Mouse (Mus musculus) embryonic facial prominence, embryonic 11.5 days (tissue): Measurements from ENCODE around the gene Serhl. TPM values are rescaled to one million over a fixed set of nuclear protein-coding genes. Genes with fewer than 3 reads are reported as not detected.

Experiments used
- ATAC-seq: fragments of 200-750 bp; cut with Nextera tagmentation; replicated peaks from 2 replicates; pipeline ENCODE4 v1.8.0; 2017; ENCODE audit warnings: low read depth; ENCODE audit not compliant: insufficient number of reproducible peaks, low FRiP score, low TSS enrichment
- DNase-seq: peaks from one replicate; pipeline ENCODE4 v3.0.0-alpha.2; 2015; ENCODE audit warnings: low spot score
- H3K27ac ChIP-seq: fragments of 300-500 bp; sonication (generic); replicated peaks from 2 replicates; pipeline ENCODE4 v1.5.1; 2014; ENCODE audit warnings: mild to moderate bottlenecking, low read depth, low read length, control low read depth
- H3K27me3 ChIP-seq: fragments of 300-500 bp; sonication (generic); 2 replicates; pipeline ENCODE4 v1.6.1; 2014; ENCODE audit warnings: mild to moderate bottlenecking, low read length, moderate library complexity, mixed read lengths; ENCODE audit not compliant: control insufficient read depth, insufficient read depth
- H3K36me3 ChIP-seq: fragments of 300-500 bp; sonication (generic); replicated peaks from 2 replicates; pipeline ENCODE4 v1.6.1; 2014; ENCODE audit warnings: low read depth, mild to moderate bottlenecking, low read length, moderate library complexity, mixed read lengths; ENCODE audit not compliant: control insufficient read depth, insufficient read depth
- H3K4me1 ChIP-seq: fragments of 300-500 bp; sonication (generic); 2 replicates; pipeline ENCODE4 v1.6.1; 2014; ENCODE audit warnings: low read length, mixed read lengths; ENCODE audit not compliant: control insufficient read depth, insufficient read depth
- H3K4me2 ChIP-seq: fragments of 300-500 bp; sonication (generic); 2 replicates; pipeline ENCODE4 v1.6.1; 2014; ENCODE audit warnings: low read depth, mild to moderate bottlenecking, control low read depth, low read length, moderate library complexity
- H3K4me3 ChIP-seq: fragments of 300-500 bp; sonication (generic); 2 replicates; pipeline ENCODE4 v1.5.1; 2014; ENCODE audit warnings: low read depth, low read length, control low read depth
- H3K9ac ChIP-seq: fragments of 300-500 bp; sonication (generic); replicated peaks from 2 replicates; pipeline ENCODE4 v1.6.1; 2014; ENCODE audit warnings: mild to moderate bottlenecking, control low read depth, low read length
- H3K9me3 ChIP-seq: fragments of 300-500 bp; sonication (generic); replicated peaks from 2 replicates; pipeline ENCODE4 v1.6.1; 2016; ENCODE audit warnings: mild to moderate bottlenecking, low read length, inconsistent platforms, mixed read lengths; ENCODE audit not compliant: control insufficient read depth
- WGBS: fragments of 180-500 bp; shearing (Covaris S2); extraction: QIAGEN DNeasy Blood & Tissue Kit; methylation state at CpG from one replicate; pipeline ENCODE4 v1.1.7; 2014; 5-methylcytosine and 5-hydroxymethylcytosine counted together
- polyA plus RNA-seq: library from polyadenylated mRNA; unstranded; fragments of >200 nt; fragmentation: Nextera tagmentation; extraction: Ambion mirVana; gene quantifications from 2 replicates; pipeline ENCODE4 v1.2.1, GENCODE M21; 2014

The Serhl gene
- polyA plus RNA-seq, 1 experiment from 2014 or later = 43.5 TPM

- Histone ChIP-seq H3K9ac (no peak overlapping the region; the same call in 1 of the 2 replicates), H3K27ac (no peak overlapping the region)
Observed at GRCm38 (mm10) chr15:83161062-83161748, 71.9 kb downstream of the Serhl start.

GRCm38 (mm10) chr15:83162001-83162400, 72.7 kb downstream of the Serhl start:
- ATAC-seq = no peak
- H3K9me3 ChIP-seq = no peaks in the 10 kb centered on the region
- no peaks in the 10 kb centered on the region for H3K27me3 ChIP-seq
- no peak overlapping the region for H3K4me3 ChIP-seq
- no peak overlapping the region for H3K4me2 ChIP-seq
- no peak for DNase-seq
- H3K9ac ChIP-seq = no peak overlapping the region
- 89% methylated on average over 4 of the region's 4 CpGs for whole genome bisulfite sequencing
- no peaks in the 10 kb centered on the region for H3K4me1 ChIP-seq
- no peak overlapping the region for H3K27ac ChIP-seq
- H3K36me3 ChIP-seq = peaks cover 6% of the 10 kb centered on the region; the same call in 1 of the 2 replicates

More at GRCm38 (mm10) chr15:83161062-83161748, 71.9 kb downstream of the Serhl start:
- H3K4me2 ChIP-seq = no peak overlapping the region
- peaks cover 6% of the 10 kb centered on the region; the same call in 1 of the 2 replicates for H3K36me3 ChIP-seq
- H3K27me3 ChIP-seq = no peaks in the 10 kb centered on the region
- H3K4me3 ChIP-seq = no peak overlapping the region
- ATAC-seq (no peak), DNase-seq (no peak)
- no peaks in the 10 kb centered on the region for H3K4me1 ChIP-seq
- WGBS = 36% methylated on average over 10 of the region's 10 CpGs
- no peaks in the 10 kb centered on the region for H3K9me3 ChIP-seq

- H3K4me1 ChIP-seq = no peaks in the 10 kb centered on the region
- ATAC-seq = no peak
- no peak overlapping the region for H3K4me2 ChIP-seq
- no peak overlapping the region for H3K4me3 ChIP-seq
- H3K9ac ChIP-seq = no peak overlapping the region
- no peaks in the 10 kb centered on the region for H3K9me3 ChIP-seq
- peaks cover 6% of the 10 kb centered on the region; the same call in 1 of the 2 replicates for H3K36me3 ChIP-seq
- no peak for DNase-seq
- H3K27ac ChIP-seq = no peak overlapping the region
- H3K27me3 ChIP-seq = no peaks in the 10 kb centered on the region
- WGBS = 83% methylated on average over 11 of the region's 11 CpGs
Observed at GRCm38 (mm10) chr15:83162818-83163485, 73.6 kb downstream of the Serhl start.

GRCm38 (mm10) chr15:83164971-83165471, 75.7 kb downstream of the Serhl start:
- ATAC-seq (no peak), DNase-seq (no peak)
- Histone ChIP-seq H3K9ac (no peak overlapping the region), H3K4me1 (no peaks in the 10 kb centered on the region), H3K4me2 (no peak overlapping the region), H3K9me3 (no peaks in the 10 kb centered on the region), H3K36me3 (no peaks in the 10 kb centered on the region), H3K4me3 (no peak overlapping the region), H3K27ac (no peak overlapping the region), H3K27me3 (no peaks in the 10 kb centered on the region)
- WGBS = 67% methylated on average over 5 of the region's 5 CpGs

GRCm38 (mm10) chr15:83165526-83166315, 76.4 kb downstream of the Serhl start:
- no peaks in the 10 kb centered on the region for H3K4me1 ChIP-seq
- no peak for DNase-seq
- WGBS = 92% methylated on average over 13 of the region's 13 CpGs

More at GRCm38 (mm10) chr15:83165526-83166315, 76.4 kb downstream of the Serhl start:
- no peaks in the 10 kb centered on the region for H3K36me3 ChIP-seq
- H3K9ac ChIP-seq = no peak overlapping the region
- H3K27me3 ChIP-seq = no peaks in the 10 kb centered on the region
- H3K27ac ChIP-seq = no peak overlapping the region
- ATAC-seq = no peak
- H3K4me3 ChIP-seq = no peak overlapping the region
- no peak overlapping the region for H3K4me2 ChIP-seq
- no peaks in the 10 kb centered on the region for H3K9me3 ChIP-seq

Other genes with a start within 250 kb of the Serhl start
- gene Tcf20, start 101.6 kb upstream of the Serhl start, polyA plus RNA-seq = 13.6 and 15.1 TPM in 2 replicates
- 2.1 and 2.4 TPM in 2 replicates for gene Nfam1, start 56.2 kb upstream of the Serhl start, polyA plus RNA-seq
- gene Rrp7a, start 33.3 kb downstream of the Serhl start, polyA plus RNA-seq = 56.1 and 57.9 TPM in 2 replicates
- 161 and 174 TPM in 2 replicates for gene Poldip3, start 59.9 kb downstream of the Serhl start, polyA plus RNA-seq
- gene Cyb5r3, start 83.1 kb downstream of the Serhl start, polyA plus RNA-seq = 106 and 117 TPM in 2 replicates
- 0.28 and 1.1 TPM in 2 replicates for gene A4galt, start 162.3 kb downstream of the Serhl start, polyA plus RNA-seq